Mouse (Mus musculus): Measurements from ENCODE around the gene Sycp2.

DNA sequence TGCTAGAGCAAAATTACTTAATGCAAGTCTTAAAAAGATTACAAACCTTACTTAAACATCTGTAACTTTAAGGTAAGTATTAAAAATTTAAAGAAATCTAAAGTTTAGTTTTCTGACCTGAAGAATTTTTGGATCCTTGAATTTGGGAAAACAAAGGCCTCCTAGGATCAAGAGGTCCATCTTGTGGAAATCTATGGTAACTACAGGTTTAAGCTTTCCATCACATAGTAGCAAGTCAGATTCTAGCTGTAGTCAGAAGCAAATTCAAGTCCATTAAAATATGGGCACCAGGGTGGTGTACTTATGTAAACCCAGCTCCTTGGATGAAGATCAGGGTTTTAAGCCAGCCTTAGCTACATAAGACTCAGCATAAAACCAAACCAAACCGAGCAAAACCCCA, 69.6 kb downstream of the Sycp2 start:
- TF ChIP-seq CTCF (IDR thresholded peaks at IDR 0.05; ENCODE audit: extremely low read depth, insufficient read depth, insufficient read length, insufficient replicate concordance) (no peak), POLR2A (IDR thresholded peaks at IDR 0.05; ENCODE audit: low read depth, low read length) (no peak)
